Mouse (Mus musculus) inflammation-experienced regulatory T-cells, adult 16 weeks (primary cell): ENCODE results near the gene Nr3c2. TPM values are rescaled to one million over a fixed set of nuclear protein-coding genes. Genes with fewer than 3 reads are reported as not detected.

Source experiments
- polyA plus RNA-seq: library from polyadenylated mRNA; unstranded; fragments of 100-300 nt; shearing (Covaris generic); gene quantifications from one replicate; pipeline ENCODE4 v1.2.1, GENCODE M21; 2017

Nr3c2 gene
- polyA plus RNA-seq, result 17.2 TPM

GRCm38 (mm10) chr8:76899411-76900154, at the start of gene Nr3c2:
Nr3c2 (plus strand) TSS chr8:76899442.

